Mouse (Mus musculus) c-Kit-positive CD71-positive TER-119-negative erythroid progenitor cells, embryonic 14.5 days (primary cell): ENCODE measurements around the gene Wrb.
A peak's percentile ranks its signal among the peaks of the same experiment; 100 is the strongest.

ENCODE experiments used
- DNase-seq: peaks from one replicate; pipeline ENCODE4 v3.0.0-alpha.2; 2013; ENCODE audit warnings: low read depth

Gene Wrb

DNA sequence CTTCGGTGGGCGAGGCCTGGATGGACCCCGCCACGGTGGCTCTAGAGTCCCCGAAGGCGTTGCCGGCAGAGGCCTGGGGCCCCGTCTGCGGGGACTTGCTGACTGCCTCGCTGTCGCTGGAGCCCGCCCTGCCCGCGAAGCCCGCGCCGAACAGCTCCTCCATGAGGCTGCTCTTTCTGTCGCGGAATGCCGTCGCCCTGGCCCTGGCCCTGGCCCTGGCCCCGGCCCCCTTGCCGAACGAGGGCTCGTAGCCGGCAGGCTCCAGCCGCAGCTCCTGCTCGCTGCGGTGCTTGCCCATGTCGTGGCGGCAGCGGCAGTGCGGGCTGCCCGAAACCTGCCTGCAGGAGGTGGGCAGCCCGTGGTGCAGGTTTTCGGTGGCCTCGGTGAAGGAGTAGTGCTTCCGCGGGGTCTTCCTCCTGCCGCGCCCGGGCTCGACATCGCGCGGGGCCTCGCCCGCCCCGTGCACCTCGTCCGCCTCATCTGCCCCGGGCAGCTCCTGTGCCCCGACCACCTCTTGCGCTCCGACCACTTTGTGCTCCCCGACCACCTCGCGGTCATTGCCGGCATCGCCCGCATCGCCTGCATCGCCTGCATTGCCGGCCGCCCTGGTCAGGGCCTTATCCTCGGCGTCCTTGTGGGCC lies 14.0 kb downstream of the Wrb start:
- peak; percentile 20 for DNase-seq

GRCm38 (mm10) chr16:96159794-96160346 lies 14.7 kb downstream of the Wrb start:
- no peak for DNase-seq

GRCm38 (mm10) chr16:96160927-96161326 lies 15.7 kb downstream of the Wrb start:
- no peak for DNase-seq

DNA sequence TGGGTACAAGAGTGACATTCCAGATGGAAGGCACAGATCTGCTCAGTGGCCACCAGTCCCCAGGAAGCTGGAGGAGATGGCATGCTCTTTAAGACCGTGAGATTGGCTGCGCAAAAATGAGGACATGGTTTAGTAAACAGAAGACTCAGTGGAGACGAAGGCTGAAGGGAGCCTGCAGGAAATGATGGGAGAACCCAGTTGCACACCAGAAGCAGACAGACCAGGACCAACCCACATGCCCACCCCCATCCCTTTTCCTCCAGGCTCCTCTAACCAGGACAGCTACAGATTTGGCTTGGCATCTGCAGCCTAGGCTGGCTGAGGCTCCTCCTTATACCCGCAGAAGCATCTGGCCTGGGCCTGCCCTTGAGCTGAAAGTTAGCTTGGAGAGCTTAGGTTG lies 16.1 kb downstream of the Wrb start:
- DNase-seq = no peak

DNA sequence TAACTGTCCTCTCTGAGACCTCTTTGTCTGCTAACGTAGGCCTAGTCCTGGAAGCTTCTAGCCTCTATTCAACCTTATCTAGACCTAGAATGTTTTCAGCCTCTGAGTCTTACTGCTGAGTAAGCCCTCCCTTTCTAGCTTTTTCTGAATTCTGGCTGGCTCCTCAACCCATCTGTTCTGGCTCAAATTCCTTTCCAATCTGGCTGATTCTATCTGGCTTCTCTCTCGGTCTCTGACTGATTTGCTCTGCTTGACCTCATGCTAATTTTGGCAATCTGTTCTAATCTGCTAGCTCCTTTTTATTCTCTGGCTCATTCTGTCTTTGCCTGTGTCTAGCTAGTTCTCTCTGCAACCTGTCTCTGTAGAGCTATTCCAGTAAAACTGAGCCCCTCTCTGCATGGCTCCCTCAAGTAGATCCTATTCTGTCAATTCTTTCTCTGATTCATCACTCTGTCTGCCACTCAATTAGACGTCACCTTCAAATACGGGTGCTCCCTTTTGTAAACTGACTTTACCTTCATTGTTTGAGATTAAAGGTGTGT lies 20.6 kb downstream of the Wrb start:
- DNase-seq = no peak

GRCm38 (mm10) chr16:96168837-96169236 lies 23.6 kb downstream of the Wrb start:
- no peak for DNase-seq

- DNase-seq = no peak
These were observed 28.4 kb downstream of the Wrb start for GRCm38 (mm10) chr16:96173648-96174047.

GRCm38 (mm10) chr16:96175399-96175798 lies 30.2 kb downstream of the Wrb start:
- no peak for DNase-seq

- no peak for DNase-seq
These were observed 33.9 kb downstream of the Wrb start for GRCm38 (mm10) chr16:96179156-96179555.

DNA sequence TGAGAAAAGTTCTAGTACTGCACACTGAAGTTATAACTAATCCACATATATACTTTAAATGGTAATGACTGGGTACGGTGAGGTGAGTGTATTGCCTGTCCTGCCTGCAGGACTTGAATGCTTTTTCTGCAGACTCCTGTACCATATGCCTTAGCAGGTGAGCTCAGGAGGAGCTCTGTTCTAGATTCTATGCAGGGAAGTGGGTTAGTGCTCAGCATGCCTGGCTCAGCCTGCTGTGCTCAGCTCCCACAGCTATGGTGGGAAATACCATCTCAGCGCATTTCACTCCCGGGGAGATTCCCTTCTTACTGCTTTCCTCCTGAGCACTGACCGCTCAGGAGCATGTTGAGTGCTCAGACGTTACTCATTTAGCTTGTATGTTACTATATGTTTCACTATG lies 42.4 kb downstream of the Wrb start:
- no peak for DNase-seq

DNA sequence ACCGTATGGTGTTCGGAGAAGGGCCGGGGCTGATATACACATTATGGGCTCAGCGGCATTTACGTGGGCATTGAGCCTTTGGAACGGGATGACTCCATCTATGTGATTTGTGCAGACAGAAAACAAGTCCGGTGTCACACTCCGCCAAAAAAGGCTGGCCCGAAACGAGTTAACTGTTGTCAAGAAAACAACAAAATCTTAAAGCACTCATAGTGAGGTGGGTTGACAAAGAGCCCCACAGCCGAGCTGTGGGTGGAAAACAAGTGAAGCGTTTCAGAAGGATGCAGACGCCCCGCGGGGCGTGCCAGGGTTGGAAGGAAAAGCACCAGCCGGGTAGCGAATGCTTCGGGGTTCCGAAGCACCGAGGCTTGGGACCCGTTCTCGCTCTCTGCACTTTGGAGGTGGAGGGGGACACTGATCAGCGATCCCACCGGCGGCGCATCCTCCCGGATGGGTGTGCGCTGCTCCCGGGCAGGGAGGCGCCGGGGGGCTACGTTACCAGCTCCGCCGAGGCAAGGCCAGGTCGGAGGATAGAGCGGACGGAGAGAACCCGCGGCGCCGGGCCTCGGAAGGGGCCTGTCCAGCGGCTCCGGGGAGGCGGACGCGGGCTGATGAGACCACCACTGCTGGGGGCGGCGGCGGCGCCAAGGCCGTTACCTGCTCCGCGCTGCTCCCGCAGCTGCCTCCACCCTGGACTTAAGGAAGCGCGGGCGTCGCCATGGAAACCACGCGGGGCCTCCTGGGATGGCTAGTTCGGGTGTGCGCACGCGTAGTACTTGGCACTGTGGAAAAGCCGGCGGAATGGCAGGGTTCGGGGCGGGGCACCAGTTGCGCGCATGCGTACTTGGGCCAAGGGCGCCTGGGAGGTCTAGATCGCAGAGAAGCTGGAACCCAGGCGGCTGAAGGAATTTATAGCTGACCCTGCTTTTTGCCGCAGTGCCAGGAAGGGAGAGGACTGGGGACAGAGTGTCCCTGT lies 46.6 kb downstream of the Wrb start, which contains the start of gene Lca5l:
Gene Lca5l (minus strand): TSS at position 741 of the 976 bp plus-strand sequence.
- peak; percentile 97 for DNase-seq

GRCm38 (mm10) chr16:96199913-96200701 lies 54.9 kb downstream of the Wrb start, which contains the start of gene Sh3bgr:
TSS of gene Sh3bgr (plus strand) at chr16:96200450.
- DNase-seq = no peak

DNA sequence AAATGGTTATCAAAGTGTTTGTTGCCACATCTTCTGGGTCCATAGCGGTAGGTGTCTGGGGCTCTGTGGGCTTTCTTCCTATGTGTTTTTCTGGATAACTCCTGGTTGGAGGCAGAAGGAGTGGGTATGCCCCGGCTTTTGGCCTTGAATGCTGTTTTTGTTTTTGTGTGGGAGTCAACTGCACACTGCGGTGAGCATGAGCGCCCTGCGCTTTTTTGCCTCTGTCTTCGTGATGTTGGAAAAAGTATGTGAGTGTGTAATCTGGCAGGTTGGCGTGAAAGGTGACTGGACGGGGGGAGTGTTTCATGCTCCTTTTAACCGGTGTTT lies 55.5 kb downstream of the Wrb start:
- DNase-seq = no peak

- no peak for DNase-seq
These were observed 56.5 kb downstream of the Wrb start for GRCm38 (mm10) chr16:96201485-96202232.
